Mouse (Mus musculus) erythroblast, adult 5-6 weeks (primary cell): ENCODE results near the gene Golgb1. TPM values are rescaled to one million over a fixed set of nuclear protein-coding genes. Genes with fewer than 3 reads are reported as not detected.
A peak's percentile ranks its signal among the peaks of the same experiment; 100 is the strongest.

Experiments
- ATAC-seq: replicated peaks from 2 replicates; pipeline ENCODE4 v1.8.0; 2016; ENCODE audit warnings: moderate number of reproducible peaks, mild to moderate bottlenecking, moderate TSS enrichment, inconsistent platforms; ENCODE audit not compliant: poor library complexity, low FRiP score, severe bottlenecking
- total RNA-seq, 2 experiments: library from RNA; stranded (forward) in 1 of 2; stranded (reverse) in 1 of 2; fragments of 150-400 nt in 1 of 2; fragments of 200-764, 138-1000 nt in 1 of 2; gene quantifications; 2 replicates each; pipeline versions ENCODE4 v1.2.3 to v1.2.4; 2015 to 2017; ENCODE audit warnings: low replicate concordance in 2 of 2

Golgb1 gene
- total RNA-seq, 2 experiments from 2014 or later, result 30.0 to 36.8 TPM

DNA sequence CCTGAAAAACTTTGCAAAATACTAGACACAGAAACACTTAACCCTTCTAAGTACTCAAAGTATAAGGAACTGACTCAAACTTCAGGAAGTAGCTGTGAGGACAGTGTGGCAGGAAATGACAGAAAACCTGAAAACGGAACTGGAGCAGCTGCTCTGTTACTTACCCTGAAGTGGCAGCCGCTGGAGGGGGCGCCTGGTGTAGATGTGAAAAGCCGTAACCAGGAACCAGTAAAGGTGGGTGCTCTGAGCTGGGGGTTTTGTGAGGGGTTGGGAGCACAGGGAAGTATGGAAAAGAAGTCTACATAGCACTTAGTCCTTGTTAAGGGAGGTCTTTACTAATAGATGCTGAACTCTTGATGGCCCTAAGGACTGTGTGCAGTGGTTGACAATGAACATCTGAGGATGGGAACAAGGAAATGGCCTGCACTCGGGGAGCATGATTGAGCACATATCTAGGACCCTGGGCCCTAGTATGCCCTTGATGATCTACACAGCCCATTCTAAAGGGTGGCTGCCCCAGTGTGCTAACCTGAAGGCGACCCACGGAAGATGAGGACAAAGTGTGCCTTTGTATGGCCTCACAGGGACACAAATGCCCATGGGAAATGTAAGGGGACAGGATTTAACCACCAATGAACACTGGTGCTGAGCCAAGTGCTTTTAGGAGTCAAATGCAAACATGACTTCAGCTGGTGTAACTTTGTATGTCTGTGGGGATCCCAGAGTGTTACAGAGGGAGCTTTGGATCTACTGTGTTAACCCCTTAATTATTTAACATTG lies 60.1 kb downstream of the Golgb1 start, which contains the start of gene Hcls1:
Hcls1 (plus strand) TSS at position 143 of the 780 bp plus-strand sequence.
- peak; percentile 34 for ATAC-seq

DNA sequence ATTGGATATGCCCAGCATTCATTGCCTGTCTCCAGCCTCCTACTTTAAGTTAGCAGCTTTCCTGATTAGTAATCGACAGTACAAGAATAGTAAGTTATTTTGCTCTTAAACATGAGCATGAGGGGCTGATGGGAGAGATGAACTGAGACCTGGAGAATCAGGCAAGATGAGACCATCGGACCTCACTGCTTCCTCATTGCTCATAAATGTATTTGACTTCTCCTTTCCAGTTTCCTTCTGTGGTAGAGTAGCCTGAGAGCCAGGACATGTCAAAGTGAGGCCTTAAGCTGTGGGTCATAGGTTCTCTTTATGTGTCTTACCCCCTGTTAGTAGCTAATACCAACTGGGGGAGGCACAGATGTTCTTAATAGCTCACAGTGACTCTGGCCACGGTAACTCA lies 60.9 kb downstream of the Golgb1 start:
- no peak for ATAC-seq

DNA sequence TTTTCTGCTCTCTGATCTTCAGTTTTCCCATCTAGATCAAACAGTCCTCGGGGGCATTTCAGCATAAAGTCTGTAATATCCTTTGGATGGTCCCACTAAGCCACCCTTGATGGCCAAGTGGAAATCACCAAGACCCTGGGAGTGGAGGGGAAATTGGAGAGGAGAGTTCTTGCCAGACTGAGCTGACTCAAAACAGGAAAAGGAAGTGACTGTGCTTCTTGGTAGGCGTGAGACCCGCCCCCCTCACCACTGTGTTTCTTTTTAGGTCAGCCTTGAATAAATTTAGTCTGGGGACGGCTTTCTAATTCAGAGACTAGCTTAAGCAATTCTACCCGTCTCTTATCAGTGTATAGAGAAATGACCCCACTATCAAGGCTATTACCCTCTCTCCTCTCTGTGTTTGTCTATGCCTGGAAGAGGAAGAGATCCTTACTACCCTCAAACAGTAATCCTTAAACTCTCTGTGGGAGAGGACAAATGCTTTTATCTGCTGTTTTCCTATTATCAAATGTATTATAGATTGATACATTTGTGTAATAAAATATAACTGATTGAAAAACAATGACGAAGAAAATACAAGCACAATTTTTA lies 66.3 kb downstream of the Golgb1 start:
- no peak for ATAC-seq

- ATAC-seq, result no peak
Measured at GRCm38 (mm10) chr16:36941895-36942294, 67.0 kb downstream of the Golgb1 start.

DNA sequence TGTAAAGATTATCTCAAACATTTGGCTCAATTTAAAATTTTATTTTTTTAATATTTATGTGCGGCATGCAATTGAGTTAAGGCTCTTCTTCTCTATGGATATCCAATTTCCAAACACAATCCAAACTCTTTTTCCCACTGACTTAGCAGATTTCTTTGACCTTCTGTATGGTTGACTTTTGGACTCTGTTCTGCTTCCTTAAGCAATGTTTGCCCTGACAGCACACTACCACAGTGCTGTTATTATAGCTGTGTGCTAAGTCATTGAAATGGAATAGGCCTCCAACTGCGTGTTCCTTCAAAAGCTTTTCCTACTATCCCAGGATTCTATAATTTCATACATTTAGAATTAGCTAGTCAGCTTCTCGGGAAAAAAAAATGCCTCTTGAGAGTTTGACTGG lies 68.7 kb downstream of the Golgb1 start:
- ATAC-seq, result no peak

- ATAC-seq, result no peak
Measured at GRCm38 (mm10) chr16:36944895-36945424, 70.0 kb downstream of the Golgb1 start.

DNA sequence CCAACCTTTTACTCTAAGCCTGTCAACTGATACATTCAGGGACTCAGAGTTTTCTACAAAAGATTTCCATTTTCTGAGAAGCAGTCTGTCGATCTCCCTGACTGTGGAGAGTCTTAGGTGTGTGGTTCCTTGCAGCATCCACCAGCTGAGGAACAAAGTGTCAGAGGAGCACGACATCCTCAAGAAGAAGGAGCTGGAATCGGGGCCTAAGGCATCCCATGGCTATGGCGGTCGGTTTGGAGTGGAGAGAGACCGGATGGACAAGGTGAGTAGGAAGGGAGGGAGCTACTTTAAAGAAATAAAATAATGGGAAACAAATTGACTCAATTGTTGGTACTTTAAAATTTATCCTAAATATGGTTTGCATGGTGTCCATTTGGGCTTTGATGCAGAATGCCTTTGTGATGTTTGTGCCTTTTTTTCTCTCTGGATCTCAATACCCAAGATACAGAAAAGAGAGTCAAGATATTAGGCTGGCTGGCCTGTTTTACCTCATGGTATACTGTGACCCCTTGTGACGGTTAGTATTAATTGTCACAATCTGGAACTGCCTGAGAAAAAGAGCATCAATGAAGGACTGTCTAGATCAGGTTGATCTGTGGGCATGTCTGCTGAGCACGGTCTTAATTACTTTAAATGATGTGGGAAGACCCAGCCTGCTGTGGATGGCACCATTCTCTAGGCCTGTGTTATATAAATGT lies 71.7 kb downstream of the Golgb1 start:
- ATAC-seq, result no peak

- ATAC-seq, result no peak
Measured at GRCm38 (mm10) chr16:36947646-36948197, 72.8 kb downstream of the Golgb1 start.

- no peak for ATAC-seq
Measured at GRCm38 (mm10) chr16:36949614-36950336, 74.8 kb downstream of the Golgb1 start.

- ATAC-seq, result no peak
Measured at GRCm38 (mm10) chr16:36951029-36951428, 76.1 kb downstream of the Golgb1 start.

GRCm38 (mm10) chr16:36955106-36955505 lies 80.2 kb downstream of the Golgb1 start:
- no peak for ATAC-seq

- ATAC-seq, result no peak
Measured at GRCm38 (mm10) chr16:36963415-36963814, 88.5 kb downstream of the Golgb1 start.

- no peak for ATAC-seq
Measured at GRCm38 (mm10) chr16:36979127-36979526, 104.2 kb downstream of the Golgb1 start.

Other genes with a start within 250 kb of the Golgb1 start
- 6.7 and 10.2 TPM in 2 replicates for gene Cd86, start 209.1 kb upstream of the Golgb1 start, total RNA-seq (2015; ENCODE audit: low replicate concordance)
- 6.6 and 12.8 TPM in 2 replicates for gene Cd86, start 209.1 kb upstream of the Golgb1 start, total RNA-seq (2017; ENCODE audit: low replicate concordance)
- not detected in 2 replicates for gene Ildr1, start 181.2 kb upstream of the Golgb1 start, total RNA-seq (2015; ENCODE audit: low replicate concordance)
- gene Ildr1, start 181.2 kb upstream of the Golgb1 start, total RNA-seq (2017; ENCODE audit: low replicate concordance), result not detected in 2 replicates
- 112 and 136 TPM in 2 replicates for gene Slc15a2, start 90.2 kb upstream of the Golgb1 start, total RNA-seq (2015; ENCODE audit: low replicate concordance)
- gene Slc15a2, start 90.2 kb upstream of the Golgb1 start, total RNA-seq (2017; ENCODE audit: low replicate concordance), result 195 and 265 TPM in 2 replicates
- gene Iqcb1, start 46.8 kb upstream of the Golgb1 start, total RNA-seq (2015; ENCODE audit: low replicate concordance), result 1.7 TPM in 1 of 2 replicates, not detected in the other
- gene Iqcb1, start 46.8 kb upstream of the Golgb1 start, total RNA-seq (2017; ENCODE audit: low replicate concordance), result 1.7 and 3.9 TPM in 2 replicates
- gene Eaf2, start 137 bp upstream of the Golgb1 start, total RNA-seq (2015; ENCODE audit: low replicate concordance), result not detected in 2 replicates
- gene Eaf2, start 137 bp upstream of the Golgb1 start, total RNA-seq (2017; ENCODE audit: low replicate concordance), result 1.4 TPM in 1 of 2 replicates, not detected in the other
- 12.5 and 13.2 TPM in 2 replicates for gene Hcls1, start 59.8 kb downstream of the Golgb1 start, total RNA-seq (2015; ENCODE audit: low replicate concordance)
- 51.3 and 56.9 TPM in 2 replicates for gene Hcls1, start 59.8 kb downstream of the Golgb1 start, total RNA-seq (2017; ENCODE audit: low replicate concordance)
- not detected in 2 replicates for gene Fbxo40, start 115.3 kb downstream of the Golgb1 start, total RNA-seq (2015; ENCODE audit: low replicate concordance)
- 0.17 and 0.28 TPM in 2 replicates for gene Fbxo40, start 115.3 kb downstream of the Golgb1 start, total RNA-seq (2017; ENCODE audit: low replicate concordance)
- 10.2 and 12.7 TPM in 2 replicates for gene Polq, start 136.6 kb downstream of the Golgb1 start, total RNA-seq (2015; ENCODE audit: low replicate concordance)
- 14.1 and 30.5 TPM in 2 replicates for gene Polq, start 136.6 kb downstream of the Golgb1 start, total RNA-seq (2017; ENCODE audit: low replicate concordance)